Mouse (Mus musculus) Patski (cell line): ENCODE data around the gene Car14. TPM values are rescaled to one million over a fixed set of nuclear protein-coding genes. Genes with fewer than 3 reads are reported as not detected.
"Not testable (repeated sequence)": the region's sequence is repeated elsewhere in the genome, so short reads cannot be mapped to it uniquely, and the experiment has no call there.

Source experiments
- ATAC-seq: fragments of 100-300 bp; one replicate; pipeline ENCODE4 v1.8.0; 2021
- CTCF ChIA-PET: fragments of 350-600 bp; sonication (Branson Sonifier 250); formaldehyde crosslinking; loops from one replicate; lab custom pipeline; 2022; ENCODE audit warnings: inconsistent platforms; lab: Charles Lee
- POLR2A ChIA-PET: fragments of 350-600 bp; sonication (Branson Sonifier 250); formaldehyde crosslinking; loops from one replicate; lab custom pipeline; 2022; ENCODE audit warnings: antibody characterized with exemption, inconsistent platforms; lab: Charles Lee
- DNase-seq: peaks from one replicate; pipeline ENCODE4 v3.0.0-alpha.2; 2011; ENCODE audit warnings: low read depth, low spot score
- H3K27me3 ChIP-seq: fragments of 371-371 bp; one replicate; pipeline ENCODE4 v1.5.1; 2021
- CTCF ChIP-seq: fragments of 100-300 bp; IDR thresholded peaks from one replicate; pipeline ENCODE4 v1.5.1; 2021
- in situ Hi-C: fragments of 300-500 bp; cut with MboI; formaldehyde crosslinking; loops from 3 replicates; pipeline ENCODE4 v1.11.1; 2018; ENCODE audit warnings: low pct_unique_long_range_greater_than_20kb, mixed read lengths
- polyA plus RNA-seq: library from polyadenylated mRNA; unstranded; gene quantifications from one replicate; pipeline ENCODE4 v1.2.3, GENCODE M21; 2021

The Car14 gene
- polyA plus RNA-seq, 1 experiment from 2014 or later = 1.2 TPM

- ATAC-seq = no peak
- DNase-seq = no peak
- ChIA-PET CTCF (interaction anchor here (1.0 to 2.6 kb wide), 3 partner anchors 41 to 98 kb away, joined by 3 to 12 read pairs (median 5); no protein-coding TSS in a partner anchor), POLR2A (interaction anchor here (0.6 kb wide), 1 partner anchor 23 kb away, joined by 3 read pairs; no protein-coding TSS in a partner anchor)
- TF ChIP-seq CTCF = no peak
- no peaks in the 10 kb centered on the region for H3K27me3 ChIP-seq
- in situ Hi-C loops = no loop called here
Measured at GRCm38 (mm10) chr3:95865050-95865449, 39.4 kb downstream of the Car14 start.

GRCm38 (mm10) chr3:95863578-95863977 is 40.9 kb downstream of the Car14 start:
- in situ Hi-C loops = no loop called here
- ChIA-PET CTCF (interaction anchor here (1.8 kb wide), 1 partner anchor 44 kb away, joined by 5 read pairs; no protein-coding TSS in a partner anchor), POLR2A (no interaction called here)
- no peaks in the 10 kb centered on the region for H3K27me3 ChIP-seq
- no peak for ATAC-seq
- DNase-seq = no peak
- TF ChIP-seq CTCF = no peak

- ATAC-seq (peak; percentile 84), DNase-seq (peak; percentile 83)
- in situ Hi-C loops = no loop called here
- no peak for TF ChIP-seq CTCF
- ChIA-PET CTCF (interaction anchor here (0.8 to 1.0 kb wide), 4 partner anchors 9 to 102 kb away, joined by 3 to 8 read pairs (median 3); partner anchors contain the start of gene Mrps21), POLR2A (interaction anchor here (0.7 kb wide), 3 partner anchors 22 to 174 kb away, joined by 3 to 4 read pairs (median 4); partner anchors contain the start of gene Adamtsl4)
- H3K27me3 ChIP-seq = no peaks in the 10 kb centered on the region
Measured at GRCm38 (mm10) chr3:95861796-95862195, 42.7 kb downstream of the Car14 start.

- no peak for ATAC-seq
- H3K27me3 ChIP-seq = no peaks in the 10 kb centered on the region
- in situ Hi-C loops = no loop called here
- no peak for DNase-seq
- TF ChIP-seq CTCF = peak; percentile 80
- ChIA-PET CTCF (interaction anchor here (0.8 to 1.0 kb wide), 4 partner anchors 10 to 102 kb away, joined by 3 to 8 read pairs (median 3); partner anchors contain the start of gene Mrps21), POLR2A (interaction anchor here (0.7 kb wide), 1 partner anchor 43 kb away, joined by 3 read pairs; no protein-coding TSS in a partner anchor)
Measured at GRCm38 (mm10) chr3:95861216-95861615, 43.3 kb downstream of the Car14 start.

GRCm38 (mm10) chr3:95860323-95860722 is 44.2 kb downstream of the Car14 start:
- TF ChIP-seq CTCF = peak; percentile 49
- ATAC-seq = no peak
- no peaks in the 10 kb centered on the region for H3K27me3 ChIP-seq
- in situ Hi-C loops = no loop called here
- ChIA-PET POLR2A (no interaction called here), CTCF (no interaction called here)
- DNase-seq = no peak

- H3K27me3 ChIP-seq, ATAC-seq, DNase-seq, in situ Hi-C loops: not testable (repeated sequence)
- TF ChIP-seq CTCF = peak; percentile 25
- POLR2A ChIA-PET = interaction anchor here (0.6 to 0.7 kb wide), 4 partner anchors 9 to 174 kb away, joined by 3 to 6 read pairs (median 4); no protein-coding TSS in a partner anchor
- CTCF ChIA-PET = interaction anchor here (1.3 kb wide), 1 partner anchor 183 kb away, joined by 3 read pairs; no protein-coding TSS in a partner anchor
Measured at GRCm38 (mm10) chr3:95858278-95858677, 46.2 kb downstream of the Car14 start.

DNA sequence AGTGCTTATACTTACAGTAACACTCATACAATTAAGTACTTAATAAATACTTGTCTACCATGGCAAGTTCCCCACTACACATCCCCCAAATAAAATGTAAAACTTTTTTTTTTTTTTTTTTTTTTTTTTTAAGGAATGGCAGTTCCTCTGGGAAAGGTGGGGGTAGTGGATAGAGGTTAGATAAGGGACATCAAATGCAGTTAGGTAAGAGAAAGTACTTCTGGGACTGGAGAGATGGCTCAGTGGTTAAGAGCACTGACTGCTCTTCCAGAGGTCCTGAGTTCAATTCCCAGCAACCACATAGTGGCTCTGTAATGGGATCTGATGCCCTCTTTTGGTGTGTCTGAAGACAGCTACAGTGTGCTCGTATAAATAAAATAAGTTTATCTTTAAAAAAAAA is 47.4 kb downstream of the Car14 start:
- ATAC-seq, in situ Hi-C loops: not testable (repeated sequence)
- CTCF ChIA-PET = interaction anchor here (1.3 kb wide), 1 partner anchor 107 kb away, joined by 6 read pairs; no protein-coding TSS in a partner anchor

GRCm38 (mm10) chr3:95856115-95856514 is 48.4 kb downstream of the Car14 start:
- DNase-seq (no peak), ATAC-seq (peak; percentile 14)
- no peaks in the 10 kb centered on the region for H3K27me3 ChIP-seq
- in situ Hi-C loops = no loop called here
- POLR2A ChIA-PET = interaction anchor here (0.7 to 1.8 kb wide), 4 partner anchors 13 to 406 kb away, joined by 3 to 5 read pairs (median 4); no protein-coding TSS in a partner anchor
- no peak for TF ChIP-seq CTCF
- CTCF ChIA-PET = interaction anchor here (1.3 kb wide), 1 partner anchor 108 kb away, joined by 6 read pairs; no protein-coding TSS in a partner anchor

More for the DNA sequence above, 47.4 kb downstream of the Car14 start:
- not testable (repeated sequence) for H3K27me3 ChIP-seq, DNase-seq
- POLR2A ChIA-PET = interaction anchor here (1.8 kb wide), 1 partner anchor 13 kb away, joined by 5 read pairs; no protein-coding TSS in a partner anchor

DNA sequence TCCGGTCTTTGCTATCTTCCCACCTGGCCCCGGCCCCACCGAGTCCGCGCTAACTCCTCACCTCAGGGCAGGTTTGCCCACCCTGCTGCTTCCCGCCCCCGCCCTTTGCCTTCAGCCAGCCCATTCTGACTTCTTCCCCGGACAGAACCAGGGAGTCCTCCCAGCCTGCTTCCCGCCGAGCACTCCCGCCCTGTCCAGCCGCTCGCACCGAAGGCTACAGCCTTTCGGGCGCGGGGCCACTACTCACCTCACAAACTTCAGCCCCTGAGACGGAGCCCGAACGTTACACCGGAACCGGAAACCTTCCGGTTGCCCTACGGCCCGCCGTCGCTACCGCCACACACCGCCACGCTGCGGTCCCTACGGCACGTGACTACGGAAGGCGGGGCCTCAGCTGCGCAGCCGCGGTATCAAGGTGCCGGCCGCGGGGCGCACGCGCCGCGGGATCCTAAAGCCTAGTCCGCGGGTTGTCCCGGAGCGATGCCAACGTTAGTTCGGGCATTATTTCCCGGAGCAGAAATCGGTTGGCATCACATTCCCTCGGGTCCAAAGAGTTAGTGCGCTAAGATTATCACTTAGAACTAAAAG is 48.9 kb downstream of the Car14 start, which contains the start of gene Prpf3:
TSS of gene Prpf3 (minus strand) at position 384 of the 588 bp plus-strand sequence.
- CTCF ChIA-PET = interaction anchor here (1.3 kb wide), 1 partner anchor 108 kb away, joined by 6 read pairs; no protein-coding TSS in a partner anchor
- DNase-seq (peak; percentile 82), ATAC-seq (peak; percentile 80)
- H3K27me3 ChIP-seq = no peaks in the 10 kb centered on the region
- no peak for TF ChIP-seq CTCF
- POLR2A ChIA-PET = interaction anchor here (0.7 to 1.8 kb wide), 4 partner anchors 13 to 406 kb away, joined by 3 to 5 read pairs (median 4); no protein-coding TSS in a partner anchor
- in situ Hi-C loops = no loop called here

GRCm38 (mm10) chr3:95851317-95851716 is 53.2 kb downstream of the Car14 start:
- no peak for TF ChIP-seq CTCF
- no peaks in the 10 kb centered on the region for H3K27me3 ChIP-seq
- CTCF ChIA-PET = no interaction called here
- DNase-seq = no peak
- ATAC-seq = no peak
- in situ Hi-C loops = no loop called here
- POLR2A ChIA-PET = no interaction called here
